Mouse (Mus musculus) liver, adult 2 months (tissue): ENCODE data around the gene Gse1.

Experiments used
- CTCF ChIP-seq: fragments of 200-500 bp; IDR thresholded peaks from 2 replicates; pipeline ENCODE4 v1.5.1; 2011; ENCODE audit warnings: low read depth, low read length, control low read depth
- POLR2A ChIP-seq: fragments of 200-500 bp; IDR thresholded peaks from 2 replicates; pipeline ENCODE4 v1.6.1; 2011; ENCODE audit warnings: low read length, control low read depth; ENCODE audit not compliant: insufficient read depth; ENCODE audit errors: extremely low read depth

DNA sequence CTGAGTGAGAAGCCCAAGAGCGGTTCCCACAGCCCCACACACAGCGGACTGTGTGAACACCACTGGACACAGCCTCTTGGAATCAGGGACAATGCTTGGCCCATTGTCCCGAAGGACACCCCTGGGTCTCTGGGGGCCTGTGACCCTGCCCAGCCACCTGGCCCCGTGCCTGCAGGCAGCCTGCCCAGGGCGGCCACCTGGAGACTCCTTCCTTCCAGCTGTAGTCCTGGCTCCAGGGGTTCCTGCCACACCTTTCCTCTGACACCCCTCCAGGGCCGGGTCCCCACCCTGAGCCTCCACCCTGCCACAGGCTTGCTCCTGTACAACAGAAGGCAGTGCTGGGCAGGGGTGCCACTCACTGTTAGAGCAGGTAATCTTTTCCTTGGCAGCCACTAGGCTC is 39.7 kb upstream of the Gse1 start:
- TF ChIP-seq CTCF (no peak), POLR2A (no peak)
